Mouse (Mus musculus): ENCODE results near the gene Ddr1. TPM values are rescaled to one million over a fixed set of nuclear protein-coding genes. Genes with fewer than 3 reads are reported as not detected.
A peak's percentile ranks its signal among the peaks of the same experiment; 100 is the strongest.

Ddr1 gene
- polyA plus RNA-seq, 1 experiment from 2014 or later: 51.9 TPM

DNA sequence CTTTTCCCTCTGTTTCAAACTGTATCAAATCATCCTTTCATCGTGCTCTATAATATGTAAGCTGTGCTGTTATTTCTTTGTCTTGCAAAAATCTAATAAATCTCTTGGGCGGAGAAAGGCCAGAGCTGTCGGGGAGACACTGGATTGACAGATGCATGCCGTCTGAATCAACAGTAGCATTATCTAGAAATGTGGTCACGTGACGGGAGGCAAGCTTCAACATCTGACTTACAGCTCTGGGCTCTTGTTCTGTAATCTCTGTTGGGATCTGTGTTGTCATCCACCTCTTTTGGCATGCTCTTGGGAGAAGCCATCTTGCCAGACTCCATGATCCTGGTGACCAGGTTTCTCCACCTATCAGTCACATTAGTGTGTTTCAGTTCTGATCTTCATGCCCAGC, 12.7 kb upstream of the Ddr1 start:
- H3K27ac ChIP-seq: no peak overlapping the region
- H3K4me3 ChIP-seq: no peak overlapping the region
- no peaks in the 10 kb centered on the region for H3K9me3 ChIP-seq
- peaks cover 33% of the 10 kb centered on the region for H3K4me1 ChIP-seq
- no peaks in the 10 kb centered on the region for H3K36me3 ChIP-seq
- H3K4me2 ChIP-seq: no peak overlapping the region
- no peak for ATAC-seq (ENCODE audit: borderline replicate concordance, extremely low read depth, low FRiP score, low TSS enrichment)
- 79% methylated on average over 6 of the region's 6 CpGs for WGBS
- no peaks in the 10 kb centered on the region for H3K27me3 ChIP-seq
- no peak overlapping the region for H3K9ac ChIP-seq

- no peaks in the 10 kb centered on the region for H3K9me3 ChIP-seq
- WGBS: 68% methylated on average over 3 of the region's 3 CpGs
- no peak overlapping the region for H3K4me2 ChIP-seq
- H3K9ac ChIP-seq: no peak overlapping the region
- no peak overlapping the region for H3K4me3 ChIP-seq
- no peak for ATAC-seq (ENCODE audit: borderline replicate concordance, extremely low read depth, low FRiP score, low TSS enrichment)
- peaks cover 25% of the 10 kb centered on the region for H3K4me1 ChIP-seq
- H3K27me3 ChIP-seq: no peaks in the 10 kb centered on the region
- no peaks in the 10 kb centered on the region for H3K36me3 ChIP-seq
- H3K27ac ChIP-seq: no peak overlapping the region
Observed at GRCm38 (mm10) chr17:35716114-35716513, 11.7 kb upstream of the Ddr1 start.

GRCm38 (mm10) chr17:35710705-35711347, 6.4 kb upstream of the Ddr1 start:
- H3K9me3 ChIP-seq: no peaks in the 10 kb centered on the region
- H3K27me3 ChIP-seq: no peaks in the 10 kb centered on the region
- peak; percentile 73 for ATAC-seq (ENCODE audit: borderline replicate concordance, extremely low read depth, low FRiP score, low TSS enrichment)
- no peak overlapping the region for H3K4me2 ChIP-seq
- H3K9ac ChIP-seq: no peak overlapping the region
- H3K36me3 ChIP-seq: no peaks in the 10 kb centered on the region
- no peak overlapping the region for H3K27ac ChIP-seq
- no peak overlapping the region for H3K4me3 ChIP-seq
- H3K4me1 ChIP-seq: peaks cover 17% of the 10 kb centered on the region
- 36% methylated on average over 8 of the region's 8 CpGs for WGBS

GRCm38 (mm10) chr17:35708611-35709010, 4.2 kb upstream of the Ddr1 start:
- Histone ChIP-seq H3K36me3 (no peaks in the 10 kb centered on the region), H3K4me3 (no peak overlapping the region), H3K27me3 (no peaks in the 10 kb centered on the region), H3K4me2 (no peak overlapping the region), H3K27ac (no peak overlapping the region), H3K9me3 (no peaks in the 10 kb centered on the region), H3K4me1 (peaks cover 39% of the 10 kb centered on the region), H3K9ac (no peak overlapping the region)
- 43% methylated on average over 2 of the region's 2 CpGs for WGBS
- ATAC-seq (ENCODE audit: borderline replicate concordance, extremely low read depth, low FRiP score, low TSS enrichment): no peak

DNA sequence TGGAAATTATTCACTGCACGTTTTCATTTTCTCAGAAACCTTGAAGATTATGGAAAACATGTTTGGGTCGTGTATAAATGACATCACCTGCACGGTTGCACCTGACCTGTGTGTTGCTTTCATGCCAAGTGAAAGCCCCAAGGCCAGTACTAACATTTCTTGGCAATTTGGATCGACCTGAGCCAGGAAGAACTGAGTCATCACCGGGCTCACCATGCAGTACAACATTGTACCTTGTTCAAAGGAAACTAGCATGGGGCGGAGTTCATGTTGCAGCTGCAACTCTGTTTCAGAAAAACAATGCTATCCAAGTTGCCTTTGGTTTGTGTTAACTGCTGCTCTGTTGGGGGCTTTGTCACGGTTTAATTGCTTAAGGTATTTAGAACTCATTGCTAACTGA, 3.5 kb upstream of the Ddr1 start:
- H3K4me3 ChIP-seq: no peak overlapping the region
- no peaks in the 10 kb centered on the region for H3K36me3 ChIP-seq
- H3K27ac ChIP-seq: no peak overlapping the region
- peaks cover 42% of the 10 kb centered on the region for H3K4me1 ChIP-seq
- H3K9me3 ChIP-seq: no peaks in the 10 kb centered on the region
- H3K9ac ChIP-seq: no peak overlapping the region
- no peak overlapping the region for H3K4me2 ChIP-seq
- ATAC-seq (ENCODE audit: borderline replicate concordance, extremely low read depth, low FRiP score, low TSS enrichment): no peak
- H3K27me3 ChIP-seq: no peaks in the 10 kb centered on the region
- 73% methylated on average over 7 of the region's 7 CpGs for WGBS

DNA sequence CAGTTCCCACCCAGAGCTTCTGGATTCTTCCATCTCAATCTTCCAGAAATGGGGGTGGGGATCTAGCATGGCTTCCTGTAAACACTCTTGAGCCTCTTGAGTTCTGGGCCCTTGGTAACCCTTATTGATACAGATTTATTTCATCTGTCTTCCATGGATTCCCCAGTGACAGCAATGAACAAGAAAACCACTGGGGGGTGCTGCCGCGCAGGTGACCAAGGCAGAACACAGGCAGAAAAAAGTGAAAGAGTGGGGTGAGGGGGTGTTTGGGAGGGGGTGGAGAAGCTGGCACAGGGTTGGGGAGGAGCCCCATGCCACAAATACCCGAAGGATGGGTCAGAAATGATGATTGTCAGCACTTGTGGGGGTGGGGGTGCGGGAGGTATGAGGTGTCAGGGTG, 1.4 kb upstream of the Ddr1 start:
- Histone ChIP-seq H3K9ac (no peak overlapping the region), H3K27me3 (no peaks in the 10 kb centered on the region), H3K36me3 (no peaks in the 10 kb centered on the region), H3K27ac (no peak overlapping the region), H3K4me1 (peaks cover 53% of the 10 kb centered on the region), H3K9me3 (no peaks in the 10 kb centered on the region), H3K4me3 (no peak overlapping the region), H3K4me2 (no peak overlapping the region)
- 20% methylated on average over 4 of the region's 4 CpGs for WGBS
- no peak for ATAC-seq (ENCODE audit: borderline replicate concordance, extremely low read depth, low FRiP score, low TSS enrichment)

DNA sequence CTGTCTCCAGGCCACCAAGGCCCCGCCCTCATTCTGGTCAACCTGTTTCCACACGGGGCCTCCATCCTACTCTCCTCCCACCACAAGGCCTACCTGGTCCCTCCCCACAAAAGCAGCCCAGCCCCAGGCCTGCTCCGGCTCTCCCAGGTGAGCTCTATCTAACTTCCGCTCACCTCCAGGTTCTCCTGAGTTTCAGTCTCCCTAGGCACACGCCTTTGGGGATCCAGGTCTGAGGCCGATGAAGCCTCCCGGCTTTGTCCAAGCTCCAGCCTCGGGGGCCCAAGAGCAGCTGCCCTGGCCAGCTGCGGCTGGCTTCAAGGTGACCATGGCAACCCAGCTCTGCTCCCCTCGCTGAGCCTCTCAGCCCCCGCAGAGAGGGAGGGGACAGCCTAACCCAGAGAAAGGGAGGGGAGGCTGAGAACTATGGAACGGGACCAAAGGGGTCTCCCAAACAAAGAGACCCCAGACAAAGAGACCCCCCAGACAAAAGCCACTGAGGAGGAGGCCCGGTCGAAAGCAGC, 610 bp downstream of the Ddr1 start:
- Histone ChIP-seq H3K27ac (peak overlapping the region; percentile 89), H3K36me3 (no peaks in the 10 kb centered on the region), H3K4me1 (peaks cover 56% of the 10 kb centered on the region), H3K9ac (peak overlapping the region; percentile 34), H3K4me2 (peak overlapping the region; percentile 59), H3K9me3 (no peaks in the 10 kb centered on the region), H3K27me3 (no peaks in the 10 kb centered on the region), H3K4me3 (peak overlapping the region; percentile 35)
- 4% methylated on average over 13 of the region's 14 CpGs for WGBS
- peak; percentile 16; the same call in 1 of the 2 replicates for ATAC-seq (ENCODE audit: borderline replicate concordance, extremely low read depth, low FRiP score, low TSS enrichment)

DNA sequence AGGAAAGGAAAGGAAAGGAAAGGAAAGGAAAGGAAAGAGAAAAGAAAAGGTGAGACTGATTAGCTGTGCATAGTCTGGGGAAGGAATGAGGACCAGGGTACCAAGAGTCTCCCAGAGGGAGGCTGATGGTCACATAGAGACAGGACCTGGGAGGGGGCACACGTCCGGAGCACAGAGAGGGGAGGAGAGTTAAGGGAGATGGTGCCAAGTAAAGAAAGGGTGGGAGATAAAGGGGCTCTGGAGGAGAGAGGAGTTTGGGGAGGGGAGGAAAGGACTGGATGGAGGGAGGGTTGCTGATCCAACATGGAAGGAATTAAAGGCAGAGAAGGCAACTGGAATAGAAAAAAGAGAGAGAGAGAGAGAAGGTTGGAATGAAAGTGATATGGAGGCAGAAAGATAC, 1.4 kb downstream of the Ddr1 start:
- Histone ChIP-seq H3K4me3 (no peak overlapping the region), H3K27ac (peak overlapping the region; percentile 98), H3K4me2 (peak overlapping the region; percentile 88), H3K36me3 (no peaks in the 10 kb centered on the region), H3K27me3 (no peaks in the 10 kb centered on the region), H3K9ac (no peak overlapping the region), H3K4me1 (peaks cover 63% of the 10 kb centered on the region), H3K9me3 (no peaks in the 10 kb centered on the region)
- 19% methylated on average over 2 of the region's 2 CpGs for whole genome bisulfite sequencing
- ATAC-seq (ENCODE audit: borderline replicate concordance, extremely low read depth, low FRiP score, low TSS enrichment): no peak

- H3K4me2 ChIP-seq: peak overlapping the region; percentile 88
- H3K9ac ChIP-seq: peak overlapping the region; percentile 77; the same call in 1 of the 2 replicates
- 14% methylated on average over 4 of the region's 4 CpGs for WGBS
- peak overlapping the region; percentile 62 for H3K4me3 ChIP-seq
- no peak for ATAC-seq (ENCODE audit: borderline replicate concordance, extremely low read depth, low FRiP score, low TSS enrichment)
- no peaks in the 10 kb centered on the region for H3K27me3 ChIP-seq
- peak overlapping the region; percentile 98 for H3K27ac ChIP-seq
- no peaks in the 10 kb centered on the region for H3K9me3 ChIP-seq
- H3K4me1 ChIP-seq: peaks cover 68% of the 10 kb centered on the region
- no peaks in the 10 kb centered on the region for H3K36me3 ChIP-seq
Observed at GRCm38 (mm10) chr17:35702605-35703004, 1.8 kb downstream of the Ddr1 start.

DNA sequence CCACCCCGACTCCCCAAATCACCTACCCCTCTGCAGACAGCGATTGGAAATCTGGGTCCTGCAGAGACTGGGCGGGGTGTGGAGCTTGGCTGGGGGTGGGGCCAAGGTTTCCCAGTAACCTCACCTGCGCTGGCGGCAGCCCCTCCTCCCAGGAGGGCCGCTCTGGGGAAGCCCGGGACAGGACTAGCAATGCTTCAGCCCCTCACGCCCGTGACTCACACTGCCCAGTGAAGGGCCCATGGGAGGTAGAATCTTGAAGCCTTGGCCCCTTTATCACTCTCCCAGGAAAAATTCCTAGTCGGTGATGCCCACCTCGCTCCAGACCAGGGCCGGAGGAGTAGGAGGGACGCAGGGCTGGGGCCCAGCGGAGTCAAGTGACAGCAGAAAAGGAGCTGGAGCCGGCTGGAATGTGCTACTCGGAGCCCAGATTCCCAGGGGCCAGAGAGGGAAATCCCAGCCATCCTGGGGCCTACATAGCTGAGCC, 2.4 kb downstream of the Ddr1 start:
- no peaks in the 10 kb centered on the region for H3K36me3 ChIP-seq
- peak overlapping the region; percentile 77 for H3K9ac ChIP-seq
- no peaks in the 10 kb centered on the region for H3K27me3 ChIP-seq
- H3K9me3 ChIP-seq: no peaks in the 10 kb centered on the region
- H3K4me3 ChIP-seq: peak overlapping the region; percentile 62
- ATAC-seq (ENCODE audit: borderline replicate concordance, extremely low read depth, low FRiP score, low TSS enrichment): peak; percentile 27; the same call in 1 of the 2 replicates
- H3K4me2 ChIP-seq: peak overlapping the region; percentile 88
- peaks cover 74% of the 10 kb centered on the region for H3K4me1 ChIP-seq
- peak overlapping the region; percentile 98 for H3K27ac ChIP-seq
- WGBS: 3% methylated on average over 16 of the region's 16 CpGs

- H3K4me2 ChIP-seq: peak overlapping the region; percentile 88
- ATAC-seq (ENCODE audit: borderline replicate concordance, extremely low read depth, low FRiP score, low TSS enrichment): no peak
- H3K9ac ChIP-seq: peak overlapping the region; percentile 77
- H3K4me3 ChIP-seq: peak overlapping the region; percentile 62
- no peaks in the 10 kb centered on the region for H3K9me3 ChIP-seq
- H3K4me1 ChIP-seq: peaks cover 79% of the 10 kb centered on the region
- WGBS: 5% methylated on average over 15 of the region's 16 CpGs
- H3K36me3 ChIP-seq: no peaks in the 10 kb centered on the region
- H3K27me3 ChIP-seq: no peaks in the 10 kb centered on the region
- peak overlapping the region; percentile 98 for H3K27ac ChIP-seq
Observed at GRCm38 (mm10) chr17:35701203-35701977, 3.0 kb downstream of the Ddr1 start.

Data from lung, embryonic 15.5 days (tissue).